Mouse (Mus musculus) fibroblast of lung, adult 2 months (primary cell): ENCODE results near the gene Klhl12.
"Not testable (repeated sequence)": the region's sequence is repeated elsewhere in the genome, so short reads cannot be mapped to it uniquely, and the experiment has no call there.

Source experiments
- DNase-seq: peaks from one replicate; pipeline ENCODE4 v3.0.0-alpha.2; 2011; ENCODE audit warnings: low read depth

Gene Klhl12

GRCm38 (mm10) chr1:134516491-134517198, 61.3 kb downstream of the Klhl12 start:
- no peak for DNase-seq

DNA sequence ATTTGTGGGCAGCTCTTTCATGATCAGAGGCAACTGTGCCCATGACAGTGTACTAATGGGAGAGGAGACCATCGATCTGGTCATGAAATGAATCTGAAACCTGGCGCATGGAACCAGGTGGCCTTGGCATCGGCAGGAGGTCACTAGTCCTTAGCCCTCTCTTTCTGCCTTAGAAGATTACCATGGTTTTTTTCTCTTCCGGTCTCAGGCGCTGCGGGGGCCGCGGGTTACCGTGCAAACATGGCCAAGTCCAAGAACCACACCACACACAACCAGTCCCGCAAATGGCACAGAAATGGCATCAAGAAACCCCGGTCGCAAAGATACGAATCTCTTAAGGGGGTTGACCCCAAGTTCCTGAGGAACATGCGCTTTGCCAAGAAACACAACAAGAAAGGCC, 62.5 kb downstream of the Klhl12 start:
- not testable (repeated sequence) for DNase-seq

GRCm38 (mm10) chr1:134518677-134519076, 63.3 kb downstream of the Klhl12 start:
- peak; percentile 73 for DNase-seq

DNA sequence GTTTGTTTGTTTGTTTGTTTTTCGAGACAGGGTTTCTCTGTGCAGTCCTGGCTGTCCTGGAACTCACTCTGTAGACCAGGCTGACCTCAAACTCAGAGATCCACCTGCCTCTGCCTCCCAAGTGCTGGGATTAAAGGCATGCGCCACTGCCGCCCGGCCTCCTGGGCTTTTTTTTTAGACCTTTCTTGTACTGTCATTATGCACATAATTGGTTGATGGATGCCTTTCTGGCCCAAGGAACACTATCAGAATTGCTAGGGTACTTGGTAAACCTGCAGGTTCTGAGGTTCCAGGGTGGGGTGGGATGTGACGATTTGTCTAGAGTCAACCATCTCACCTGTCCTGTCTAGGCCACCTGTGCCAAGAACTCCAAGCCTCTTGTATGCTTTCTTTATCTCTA, 63.9 kb downstream of the Klhl12 start:
- DNase-seq: not testable (repeated sequence)

- no peak for DNase-seq
Observed at GRCm38 (mm10) chr1:134520001-134520721, 64.8 kb downstream of the Klhl12 start.

GRCm38 (mm10) chr1:134521163-134521562, 65.8 kb downstream of the Klhl12 start:
- DNase-seq: no peak

GRCm38 (mm10) chr1:134522325-134522724, 67.0 kb downstream of the Klhl12 start:
- DNase-seq: no peak

- DNase-seq: peak; percentile 10
Observed at GRCm38 (mm10) chr1:134524424-134524823, 69.1 kb downstream of the Klhl12 start.

GRCm38 (mm10) chr1:134525015-134525414, 69.7 kb downstream of the Klhl12 start:
- DNase-seq: no peak

DNA sequence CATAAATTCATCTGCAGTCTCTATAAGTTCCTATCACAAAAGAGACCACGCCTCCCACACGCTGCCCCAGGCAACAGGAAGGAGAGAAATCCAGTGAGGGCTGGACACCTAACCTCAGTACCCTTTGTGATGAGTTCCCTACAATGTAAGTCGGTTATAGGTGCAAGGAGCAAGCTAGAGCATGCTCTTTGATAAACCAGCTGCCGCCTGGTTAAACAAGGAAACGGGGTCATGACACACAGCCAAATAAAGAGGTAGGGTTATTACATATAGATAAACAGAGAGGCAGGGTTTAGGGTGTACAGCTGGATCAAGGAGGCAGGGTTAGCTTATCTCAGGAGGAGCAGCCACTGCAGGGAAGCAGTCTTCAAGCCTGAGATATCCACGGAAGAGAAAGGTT, 71.4 kb downstream of the Klhl12 start:
- DNase-seq: no peak

DNA sequence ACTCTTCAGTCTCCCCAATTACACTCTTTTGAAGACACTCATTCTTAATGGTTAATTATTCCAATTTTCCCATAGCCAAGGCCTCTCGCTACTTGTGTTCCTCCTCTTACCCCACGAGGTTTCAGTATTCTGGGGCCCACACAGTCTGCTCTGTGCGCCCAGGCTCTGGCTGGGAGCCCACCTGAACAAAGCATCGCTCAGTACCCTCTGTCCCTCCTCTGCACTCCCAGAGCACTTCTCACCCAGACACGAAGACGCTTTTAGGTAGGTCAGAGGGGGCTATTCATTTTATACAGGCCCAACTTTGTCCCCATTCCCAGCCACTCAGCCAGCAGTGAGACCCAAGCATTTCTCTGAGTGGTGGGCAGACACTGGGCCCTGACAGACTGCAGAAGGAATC, 75.3 kb downstream of the Klhl12 start:
- DNase-seq: no peak

- DNase-seq: not testable (repeated sequence)
Observed at GRCm38 (mm10) chr1:134533710-134534109, 78.4 kb downstream of the Klhl12 start.

DNA sequence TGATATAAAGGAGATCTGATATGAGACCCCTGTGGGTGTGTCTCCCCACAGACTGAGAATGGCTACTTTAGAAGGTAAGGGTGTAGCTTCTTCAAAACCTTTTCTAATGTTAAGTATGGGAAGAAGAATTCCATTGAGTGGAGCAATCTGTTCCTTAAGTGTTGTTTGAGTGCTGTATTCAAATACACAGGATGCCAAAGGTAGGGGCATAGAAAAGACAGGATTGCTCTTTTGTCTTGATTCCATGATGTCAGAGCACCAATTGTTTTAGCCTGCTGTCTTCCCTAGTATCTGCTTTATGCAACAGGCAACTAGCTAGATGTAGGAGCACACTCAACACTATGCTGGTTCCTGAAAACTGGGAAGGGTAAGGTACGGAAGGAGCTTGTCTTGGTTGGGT, 79.7 kb downstream of the Klhl12 start:
- no peak for DNase-seq

- no peak for DNase-seq
Observed at GRCm38 (mm10) chr1:134535513-134535912, 80.2 kb downstream of the Klhl12 start.

- DNase-seq: no peak
Observed at GRCm38 (mm10) chr1:134540610-134541009, 85.3 kb downstream of the Klhl12 start.
